Mouse (Mus musculus) ES-Bruce4 (cell line): ENCODE data around the gene Tpm4. TPM values are rescaled to one million over a fixed set of nuclear protein-coding genes. Genes with fewer than 3 reads are reported as not detected.

ENCODE experiments used
- H3K27ac ChIP-seq: 2 replicates; pipeline ENCODE4 v1.5.1; 2012; ENCODE audit warnings: low read length, inconsistent platforms; ENCODE audit not compliant: insufficient read depth
- H3K27me3 ChIP-seq: 2 replicates; pipeline ENCODE4 v1.6.1; 2012; ENCODE audit warnings: mild to moderate bottlenecking, low read length, inconsistent platforms; ENCODE audit not compliant: control insufficient read depth, poor library complexity, insufficient read depth, severe bottlenecking
- H3K36me3 ChIP-seq: 2 replicates; pipeline ENCODE4 v1.6.1; 2012; ENCODE audit warnings: inconsistent platforms, mild to moderate bottlenecking, low read length, moderate library complexity; ENCODE audit not compliant: control insufficient read depth, poor library complexity, insufficient read depth, severe bottlenecking
- H3K4me1 ChIP-seq: one replicate; pipeline ENCODE4 v1.8.1; 2011; ENCODE audit warnings: low read length; ENCODE audit not compliant: control insufficient read depth, insufficient read depth
- H3K4me3 ChIP-seq: 2 replicates; pipeline ENCODE4 v1.5.1; 2011; ENCODE audit warnings: low read depth, mild to moderate bottlenecking, low read length
- H3K9ac ChIP-seq: 2 replicates; pipeline ENCODE4 v1.6.1; 2012; ENCODE audit warnings: low read depth, mild to moderate bottlenecking, inconsistent platforms; ENCODE audit not compliant: poor library complexity, severe bottlenecking
- H3K9me3 ChIP-seq: replicated peaks from 2 replicates; pipeline ENCODE4 v1.6.1; 2012; ENCODE audit warnings: mild to moderate bottlenecking, low read length, inconsistent platforms; ENCODE audit not compliant: control insufficient read depth, poor library complexity, insufficient read depth, severe bottlenecking
- CTCF ChIP-seq: IDR thresholded peaks from one replicate; pipeline ENCODE4 v1.8.1; 2011; ENCODE audit warnings: low read depth, low read length
- EP300 ChIP-seq: IDR thresholded peaks from 2 replicates; pipeline ENCODE4 v1.6.1; 2011; ENCODE audit warnings: low read depth, low read length; ENCODE audit not compliant: insufficient read depth
- POLR2A ChIP-seq: IDR thresholded peaks from one replicate; pipeline ENCODE4 v1.8.1; 2011; ENCODE audit warnings: low read length; ENCODE audit not compliant: insufficient read depth
- polyA plus RNA-seq: library from polyadenylated mRNA; stranded (reverse); fragments of >200 nt; gene quantifications from 2 replicates; pipeline ENCODE4 v1.2.4, GENCODE M21; 2011; ENCODE audit warnings: low read depth; ENCODE audit not compliant: missing spikeins, insufficient read depth, insufficient read length

Tpm4 gene
- polyA plus RNA-seq, 1 experiment, result 293 TPM

DNA sequence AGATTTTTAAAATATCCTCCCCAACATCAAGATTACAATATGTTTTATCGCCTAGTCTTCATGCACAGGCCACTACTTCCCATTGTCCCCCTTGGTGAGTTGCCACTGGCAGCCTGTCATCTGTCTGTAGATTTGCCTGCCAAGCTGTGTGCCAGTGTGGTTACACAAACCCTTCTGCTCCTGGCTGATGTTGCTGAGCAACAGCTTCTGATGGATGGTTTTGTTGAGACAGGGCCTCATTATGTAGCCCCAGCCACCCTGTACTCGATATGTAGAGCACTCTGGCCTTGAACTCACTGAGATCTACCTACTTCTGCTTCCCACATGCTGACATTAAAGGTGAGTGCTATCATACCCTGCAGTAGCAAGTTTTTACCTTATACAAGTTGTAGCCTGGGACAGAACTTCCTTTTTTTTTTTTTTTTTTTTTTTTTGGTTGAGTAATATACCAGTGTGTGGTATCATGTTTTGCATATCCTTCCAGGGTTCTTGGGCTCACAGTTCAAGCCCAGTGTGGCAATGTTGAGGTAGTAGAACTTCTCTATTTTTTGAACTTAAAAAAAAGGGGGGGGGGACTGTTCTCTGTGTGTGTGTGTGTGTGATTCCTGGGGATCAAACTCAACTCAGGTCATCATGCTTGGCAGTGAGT is 48.9 kb downstream of the Tpm4 start:
- Histone ChIP-seq H3K36me3 (peaks cover 14% of the 10 kb centered on the region), H3K4me1 (no peaks in the 10 kb centered on the region), H3K9me3 (no peaks in the 10 kb centered on the region), H3K4me3 (no peak overlapping the region), H3K27me3 (no peaks in the 10 kb centered on the region), H3K9ac (no peak overlapping the region), H3K27ac (no peak overlapping the region)
- TF ChIP-seq POLR2A, result no peak
- no peak for TF ChIP-seq EP300
- TF ChIP-seq CTCF, result no peak

DNA sequence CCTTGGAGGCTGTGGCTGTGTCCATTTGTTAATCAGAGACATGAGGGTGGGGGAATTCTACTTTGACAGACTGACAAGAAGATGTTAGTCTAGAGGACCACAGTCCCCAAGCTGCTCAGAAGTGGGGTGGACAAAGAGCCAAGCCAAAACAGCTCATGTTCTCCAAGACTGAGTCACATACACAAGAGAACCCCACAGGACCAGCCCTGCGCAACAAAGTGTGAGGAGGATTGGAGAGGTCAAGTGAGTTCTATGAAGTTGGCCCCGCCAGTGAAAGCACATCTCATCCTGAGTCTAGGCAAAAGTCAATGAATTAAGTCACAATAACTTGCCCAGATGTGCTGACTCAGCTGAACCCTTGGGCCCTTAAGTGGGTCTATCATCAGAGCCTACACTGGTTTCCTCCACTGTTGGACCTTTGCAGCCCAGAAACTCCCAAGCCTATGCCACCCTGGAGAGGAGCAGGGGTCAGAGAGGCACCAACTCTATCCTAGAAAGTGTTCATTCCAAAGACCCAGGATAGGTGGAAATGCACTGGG is 53.1 kb downstream of the Tpm4 start:
- Histone ChIP-seq H3K36me3 (no peaks in the 10 kb centered on the region), H3K9me3 (no peaks in the 10 kb centered on the region), H3K9ac (no peak overlapping the region), H3K4me3 (no peak overlapping the region), H3K27ac (no peak overlapping the region), H3K27me3 (no peaks in the 10 kb centered on the region), H3K4me1 (no peaks in the 10 kb centered on the region)
- TF ChIP-seq POLR2A, result no peak
- no peak for TF ChIP-seq EP300
- TF ChIP-seq CTCF, result no peak

DNA sequence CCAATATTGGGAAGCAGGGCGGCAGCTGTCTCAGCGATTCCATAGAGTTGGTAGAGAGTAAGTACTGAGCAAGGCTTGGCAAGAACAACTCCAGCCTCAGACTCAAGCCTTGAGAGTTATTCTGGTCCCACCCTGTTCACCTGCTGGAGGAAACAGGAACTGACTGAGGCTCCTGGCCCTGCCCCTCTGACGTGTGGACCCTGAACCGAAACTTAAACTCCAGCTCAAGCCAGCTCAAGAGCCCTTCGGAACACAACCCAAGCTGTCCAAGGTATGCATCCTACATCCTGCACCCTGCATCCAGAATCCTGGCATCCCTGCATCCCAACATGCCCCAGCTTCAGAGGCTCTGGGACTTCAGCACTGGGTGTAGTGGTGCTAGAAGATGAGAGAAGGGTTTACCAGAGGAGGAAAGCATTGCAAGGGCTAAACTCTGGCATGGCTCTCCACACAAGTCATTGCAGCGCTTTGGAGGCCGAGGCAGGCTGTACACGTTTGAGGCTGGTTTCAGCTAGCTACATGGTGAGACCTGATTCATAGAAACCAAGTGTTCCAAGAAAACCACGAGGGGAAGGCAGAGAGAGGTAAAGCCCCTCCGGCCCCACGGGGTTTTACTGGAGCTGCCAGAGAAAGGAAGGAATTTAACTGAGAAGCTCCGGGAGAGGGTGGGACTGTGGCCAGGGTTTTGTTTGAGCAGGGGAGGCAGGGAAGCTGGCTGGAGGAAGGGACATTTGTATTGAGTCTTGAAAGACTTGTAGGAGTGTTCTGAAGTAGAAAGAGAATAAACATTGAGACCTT is 54.8 kb downstream of the Tpm4 start, which contains the start of gene Hsh2d:
Gene Hsh2d (plus strand): TSS at position 222 of the 798 bp plus-strand sequence.
- H3K9me3 ChIP-seq, result no peaks in the 10 kb centered on the region
- 0 out of 2 replicates have a peak within 1 kb of the TSS, but pooled peaks have one; percentile 9 for H3K27ac ChIP-seq
- H3K4me1 ChIP-seq, result peaks cover 3% of the 10 kb centered on the region
- H3K36me3 ChIP-seq, result no peaks in the 10 kb centered on the region
- peak within 1 kb of the TSS; percentile 11; the same call in 1 of the 2 replicates for H3K4me3 ChIP-seq
- TF ChIP-seq EP300, result no peak
- TF ChIP-seq POLR2A, result no peak
- no peak for TF ChIP-seq CTCF
- no peak within 1 kb of the TSS for H3K9ac ChIP-seq
- no peaks in the 10 kb centered on the region for H3K27me3 ChIP-seq

DNA sequence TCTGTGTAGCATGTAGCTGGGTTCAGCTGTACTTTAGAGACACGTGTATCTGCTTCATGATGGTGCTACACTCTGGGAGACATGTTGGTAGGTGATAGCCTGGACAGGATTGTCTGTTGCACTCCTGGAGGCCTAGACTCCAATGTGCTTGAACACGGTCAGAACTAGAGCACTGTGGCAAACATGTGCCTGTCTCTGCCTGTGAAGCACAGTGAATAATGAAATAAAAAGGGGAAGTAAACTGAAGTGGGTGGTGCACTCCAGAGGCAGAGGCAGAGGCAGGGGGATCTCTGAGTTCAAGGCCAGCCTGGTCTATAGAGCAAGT is 55.4 kb downstream of the Tpm4 start:
- Histone ChIP-seq H3K36me3 (no peaks in the 10 kb centered on the region), H3K9me3 (no peaks in the 10 kb centered on the region), H3K4me1 (peaks cover 3% of the 10 kb centered on the region), H3K4me3 (no peak overlapping the region), H3K9ac (no peak overlapping the region), H3K27me3 (no peaks in the 10 kb centered on the region), H3K27ac (no peak overlapping the region)
- TF ChIP-seq POLR2A, result no peak
- TF ChIP-seq CTCF, result no peak
- no peak for TF ChIP-seq EP300

DNA sequence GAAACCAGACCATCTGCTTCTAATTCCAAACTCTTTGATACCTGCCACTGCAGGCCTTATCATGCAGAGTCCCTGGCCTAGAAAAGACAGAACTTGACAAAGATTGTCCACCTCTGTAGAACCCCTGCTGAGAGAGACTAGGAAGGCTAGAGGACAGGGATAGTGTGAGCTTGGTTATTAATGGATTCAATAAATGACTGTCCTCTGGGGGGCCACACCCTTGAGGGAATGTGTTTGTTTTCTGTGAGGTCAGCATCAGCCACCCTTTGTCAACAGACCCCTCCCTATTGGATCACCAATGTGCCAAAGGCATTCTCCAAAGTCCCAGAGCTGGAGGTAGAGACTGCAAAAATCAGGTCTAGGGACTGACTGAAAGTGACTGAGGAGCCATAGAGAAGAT is 57.3 kb downstream of the Tpm4 start:
- no peaks in the 10 kb centered on the region for H3K27me3 ChIP-seq
- H3K4me1 ChIP-seq, result peaks cover 3% of the 10 kb centered on the region
- H3K4me3 ChIP-seq, result no peak overlapping the region
- TF ChIP-seq EP300 (no peak), CTCF (no peak), POLR2A (no peak)
- H3K27ac ChIP-seq, result 0 out of 2 replicates have a peak overlapping the region, but pooled peaks have one; percentile 37
- H3K9ac ChIP-seq, result no peak overlapping the region
- H3K36me3 ChIP-seq, result no peaks in the 10 kb centered on the region
- H3K9me3 ChIP-seq, result no peaks in the 10 kb centered on the region
